Mouse (Mus musculus) heart, embryonic 14.5 days (tissue): ENCODE measurements around the gene Dhx58. TPM values are rescaled to one million over a fixed set of nuclear protein-coding genes. Genes with fewer than 3 reads are reported as not detected.

Experiments used
- ATAC-seq: fragments of 200-750 bp; cut with Nextera tagmentation; 2 replicates; pipeline ENCODE4 v1.8.0; 2017; ENCODE audit warnings: low read depth, moderate TSS enrichment; ENCODE audit not compliant: insufficient number of reproducible peaks, insufficient read depth, low FRiP score
- H3K27ac ChIP-seq, 2 experiments: fragments of 200-500 bp in 1 of 2; fragments of 300-500 bp in 1 of 2; sonication (generic) in 1 of 2; replicated peaks in 1 of 2; 2 replicates each; pipeline ENCODE4 v1.5.1; 2012 to 2014; ENCODE audit warnings: low read depth in 2 of 2, low read length in 2 of 2, control low read depth in 1 of 2, mild to moderate bottlenecking in 1 of 2, mixed read lengths in 1 of 2; ENCODE audit not compliant: control insufficient read depth in 1 of 2, insufficient read depth in 1 of 2
- H3K27me3 ChIP-seq: fragments of 300-500 bp; sonication (generic); 2 replicates; pipeline ENCODE4 v1.6.1; 2014; ENCODE audit warnings: mild to moderate bottlenecking, low read length, control low read depth; ENCODE audit not compliant: control insufficient read depth, insufficient read depth
- H3K36me3 ChIP-seq: fragments of 300-500 bp; sonication (generic); 2 replicates; pipeline ENCODE4 v1.6.1; 2014; ENCODE audit warnings: mild to moderate bottlenecking, control low read depth, low read length, mixed read lengths; ENCODE audit not compliant: control insufficient read depth, insufficient read depth
- H3K4me1 ChIP-seq, 2 experiments: fragments of 200-500 bp in 1 of 2; fragments of 300-500 bp in 1 of 2; sonication (generic) in 1 of 2; 2 replicates each; pipeline ENCODE4 v1.6.1; 2012 to 2014; ENCODE audit warnings: low read length in 2 of 2, control low read depth in 1 of 2, mixed read lengths in 1 of 2; ENCODE audit not compliant: control insufficient read depth in 2 of 2, insufficient read depth in 2 of 2
- H3K4me2 ChIP-seq: fragments of 300-500 bp; sonication (generic); 2 replicates; pipeline ENCODE4 v1.6.1; 2014; ENCODE audit warnings: mild to moderate bottlenecking, low read length
- H3K4me3 ChIP-seq, 2 experiments: fragments of 200-500 bp in 1 of 2; fragments of 300-500 bp in 1 of 2; sonication (generic) in 1 of 2; 2 replicates each; pipeline ENCODE4 v1.5.1; 2012 to 2014; ENCODE audit warnings: low read length in 2 of 2, mild to moderate bottlenecking in 2 of 2, control low read depth in 1 of 2, low read depth in 1 of 2, moderate library complexity in 1 of 2; ENCODE audit not compliant: control insufficient read depth in 1 of 2, insufficient read depth in 1 of 2
- H3K9ac ChIP-seq: fragments of 300-500 bp; sonication (generic); 2 replicates; pipeline ENCODE4 v1.6.1; 2014; ENCODE audit warnings: mild to moderate bottlenecking, low read length
- H3K9me3 ChIP-seq: fragments of 300-500 bp; sonication (generic); 2 replicates; pipeline ENCODE4 v1.6.1; 2016; ENCODE audit warnings: low read length, control low read depth; ENCODE audit not compliant: control insufficient read depth
- WGBS: fragments of 180-500 bp; shearing (Covaris S2); extraction: QIAGEN DNeasy Blood & Tissue Kit; methylation state at CpG from one replicate; pipeline ENCODE4 v1.1.7; 2014; 5-methylcytosine and 5-hydroxymethylcytosine counted together
- polyA plus RNA-seq: library from polyadenylated mRNA; unstranded; fragments of >200 nt; fragmentation: Nextera tagmentation; extraction: Ambion mirVana; gene quantifications from 2 replicates; pipeline ENCODE4 v1.2.1, GENCODE M21; 2014

The Dhx58 gene
- polyA plus RNA-seq, 1 experiment from 2014 or later, result 1.0 TPM

GRCm38 (mm10) chr11:100682526-100682925 lies 21.5 kb downstream of the Dhx58 start:
- Histone ChIP-seq H3K9me3 (no peaks in the 10 kb centered on the region), H3K27me3 (no peaks in the 10 kb centered on the region), H3K36me3 (no peaks in the 10 kb centered on the region), H3K9ac (no peak overlapping the region), H3K4me2 (no peak overlapping the region), H3K27ac (no peak overlapping the region), H3K4me3 (no peak overlapping the region), H3K4me1 (peaks cover 0 to 3% of the 10 kb centered on the region in 2 experiments; a peak in 1 of 4 replicates)
- ATAC-seq, result no peak
- 79% methylated on average over 5 of the region's 5 CpGs for WGBS

GRCm38 (mm10) chr11:100681826-100682225 lies 22.2 kb downstream of the Dhx58 start:
- H3K9ac ChIP-seq, result no peak overlapping the region; the same call in 1 of the 2 replicates
- no peak overlapping the region for H3K4me3 ChIP-seq
- H3K9me3 ChIP-seq, result no peaks in the 10 kb centered on the region
- H3K27me3 ChIP-seq, result no peaks in the 10 kb centered on the region
- H3K36me3 ChIP-seq, result no peaks in the 10 kb centered on the region
- 68% methylated on average over 5 of the region's 5 CpGs for WGBS
- no peak overlapping the region for H3K27ac ChIP-seq
- ATAC-seq, result no peak
- H3K4me1 ChIP-seq, result peaks cover 0 to 3% of the 10 kb centered on the region in 2 experiments; a peak in 1 of 4 replicates
- no peak overlapping the region for H3K4me2 ChIP-seq

- Histone ChIP-seq H3K27ac (no peak overlapping the region), H3K4me3 (no peak overlapping the region), H3K4me1 (peaks cover 3 to 10% of the 10 kb centered on the region in 2 experiments; a peak in 3 of 4 replicates), H3K4me2 (no peak overlapping the region), H3K9ac (no peak overlapping the region), H3K9me3 (no peaks in the 10 kb centered on the region), H3K27me3 (peaks cover 10% of the 10 kb centered on the region; the same call in 1 of the 2 replicates), H3K36me3 (no peaks in the 10 kb centered on the region)
- 41% methylated on average over 7 of the region's 7 CpGs for WGBS
- ATAC-seq, result no peak
These were observed 26.3 kb downstream of the Dhx58 start for GRCm38 (mm10) chr11:100677810-100678209.

- peaks cover 3% of the 10 kb centered on the region; the same call in 1 of the 2 replicates for H3K9me3 ChIP-seq
- no peaks in the 10 kb centered on the region for H3K36me3 ChIP-seq
- no peak for ATAC-seq
- H3K9ac ChIP-seq, result peak overlapping the region; percentile 59; the same call in 1 of the 2 replicates
- no peak overlapping the region for H3K27ac ChIP-seq
- H3K27me3 ChIP-seq, result peaks cover 17% of the 10 kb centered on the region; the same call in 1 of the 2 replicates
- peak overlapping the region; percentile 50 for H3K4me2 ChIP-seq
- H3K4me3 ChIP-seq, result peak overlapping the region in 1 of 2 experiments; percentile 6; a peak in 2 of 4 replicates
- peaks cover 11 to 15% of the 10 kb centered on the region in 2 experiments; a peak in 3 of 4 replicates for H3K4me1 ChIP-seq
- WGBS, result 3% methylated on average over 21 of the region's 23 CpGs
These were observed 30.9 kb downstream of the Dhx58 start for GRCm38 (mm10) chr11:100673169-100673568.

GRCm38 (mm10) chr11:100671956-100672355 lies 32.1 kb downstream of the Dhx58 start:
- no peaks in the 10 kb centered on the region for H3K36me3 ChIP-seq
- ATAC-seq, result no peak
- H3K27me3 ChIP-seq, result peaks cover 17% of the 10 kb centered on the region; the same call in 1 of the 2 replicates
- peaks cover 11 to 15% of the 10 kb centered on the region in 2 experiments; a peak in 3 of 4 replicates for H3K4me1 ChIP-seq
- no peak overlapping the region for H3K4me3 ChIP-seq
- no peak overlapping the region for H3K9ac ChIP-seq
- 2% methylated on average over 2 of the region's 2 CpGs for WGBS
- H3K9me3 ChIP-seq, result peaks cover 3% of the 10 kb centered on the region; the same call in 1 of the 2 replicates
- H3K27ac ChIP-seq, result no peak overlapping the region
- H3K4me2 ChIP-seq, result no peak overlapping the region

DNA sequence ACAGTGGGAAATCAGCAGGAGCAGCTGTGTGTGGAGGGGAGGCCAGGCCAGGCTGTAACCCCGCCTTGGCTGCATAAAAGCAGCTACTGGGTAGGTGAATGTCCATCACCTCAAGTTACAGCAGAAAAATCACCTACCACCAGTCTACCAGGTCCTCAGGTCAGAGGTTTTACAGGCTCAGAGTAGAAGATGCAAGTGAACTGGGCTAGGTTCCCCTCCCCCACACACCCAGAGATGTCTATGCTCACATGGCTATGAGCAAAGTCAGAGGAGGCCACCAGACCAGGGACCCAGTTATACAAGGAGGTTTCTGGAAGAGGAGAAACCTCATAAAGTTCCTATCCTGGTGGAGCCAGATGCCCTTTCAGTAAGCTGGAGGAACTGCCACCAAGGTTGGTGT lies 33.0 kb downstream of the Dhx58 start:
- H3K4me2 ChIP-seq, result no peak overlapping the region
- no peak overlapping the region for H3K4me3 ChIP-seq
- H3K9me3 ChIP-seq, result peaks cover 3% of the 10 kb centered on the region; the same call in 1 of the 2 replicates
- peaks cover 11 to 15% of the 10 kb centered on the region in 2 experiments; a peak in 3 of 4 replicates for H3K4me1 ChIP-seq
- H3K36me3 ChIP-seq, result no peaks in the 10 kb centered on the region
- no peak for ATAC-seq
- H3K9ac ChIP-seq, result no peak overlapping the region
- no peak overlapping the region for H3K27ac ChIP-seq
- peaks cover 17% of the 10 kb centered on the region; the same call in 1 of the 2 replicates for H3K27me3 ChIP-seq
- WGBS, result 77% methylated on average over 1 of the region's 1 CpGs

GRCm38 (mm10) chr11:100659806-100660205 lies 44.3 kb downstream of the Dhx58 start:
- no peak overlapping the region for H3K4me2 ChIP-seq
- no peaks in the 10 kb centered on the region for H3K27me3 ChIP-seq
- H3K4me1 ChIP-seq, result peaks cover 13 to 14% of the 10 kb centered on the region in 2 experiments; a peak in 3 of 4 replicates
- no peak overlapping the region for H3K4me3 ChIP-seq
- 59% methylated on average over 10 of the region's 10 CpGs for WGBS
- H3K9ac ChIP-seq, result no peak overlapping the region
- no peaks in the 10 kb centered on the region for H3K36me3 ChIP-seq
- ATAC-seq, result no peak
- H3K9me3 ChIP-seq, result no peaks in the 10 kb centered on the region
- no peak overlapping the region for H3K27ac ChIP-seq

DNA sequence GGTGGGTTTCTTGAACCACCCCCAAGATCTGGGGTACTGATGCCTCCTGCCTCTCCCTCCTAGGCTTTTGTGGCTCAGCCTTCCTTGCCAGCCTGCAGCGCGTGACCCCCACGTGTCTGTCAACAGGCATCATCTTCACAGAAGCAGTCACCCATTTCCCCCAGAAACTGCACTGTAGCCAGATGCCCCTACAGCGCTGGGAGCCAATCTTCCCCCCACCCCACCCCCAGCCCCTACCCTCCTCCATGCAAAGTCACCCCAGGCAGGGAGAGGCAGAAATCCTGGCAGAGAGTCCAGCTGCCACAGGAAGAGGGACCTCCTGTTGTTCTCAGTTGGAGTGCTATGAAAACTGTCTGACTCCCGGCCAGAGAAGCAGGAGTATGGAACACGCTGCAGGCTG lies 47.6 kb downstream of the Dhx58 start:
- Histone ChIP-seq H3K4me2 (peak overlapping the region; percentile 41), H3K36me3 (no peaks in the 10 kb centered on the region), H3K27me3 (peaks cover 7% of the 10 kb centered on the region), H3K9me3 (no peaks in the 10 kb centered on the region), H3K4me1 (peaks cover 13 to 14% of the 10 kb centered on the region in 2 experiments; a peak in 3 of 4 replicates), H3K9ac (no peak overlapping the region; the same call in 1 of the 2 replicates), H3K27ac (no peak overlapping the region), H3K4me3 (no peak overlapping the region)
- 10% methylated on average over 6 of the region's 6 CpGs for WGBS
- 0 out of 2 replicates have a peak, but pooled peaks have one; percentile 28 for ATAC-seq
